Mouse (Mus musculus): ENCODE measurements around the gene Ranbp9. TPM values are rescaled to one million over a fixed set of nuclear protein-coding genes. Genes with fewer than 3 reads are reported as not detected.

Ranbp9 gene
- polyA plus RNA-seq, 1 experiment from 2014 or later, result 13.7 TPM

- peak within 1 kb of the TSS; percentile 72 for H3K4me2 ChIP-seq (ENCODE audit: low read length)
- H3K4me3 ChIP-seq (ENCODE audit: control insufficient read depth in 1 of 2, insufficient read depth in 1 of 2, low read depth in 1 of 2, low read length in 2 of 2), result peak within 1 kb of the TSS; percentile 59 to 75
- 14% methylated on average over 42 of the region's 42 CpGs for WGBS
- peaks cover 0 to 8% of the 10 kb centered on the region in 2 experiments; a peak in 2 of 4 replicates for H3K4me1 ChIP-seq (ENCODE audit: control insufficient read depth in 2 of 2, insufficient read depth in 2 of 2, low read length in 2 of 2)
- peak within 1 kb of the TSS; percentile 39 to 61 for H3K27ac ChIP-seq (replicated peaks in 1 of 2; ENCODE audit: control insufficient read depth in 1 of 2, insufficient read depth in 1 of 2, low read depth in 2 of 2, low read length in 2 of 2)
- ATAC-seq (ENCODE audit: insufficient number of reproducible peaks, insufficient read depth, low FRiP score, low read depth), result peak; percentile 92
- H3K9me3 ChIP-seq (ENCODE audit: control insufficient read depth, low read length), result no peaks in the 10 kb centered on the region
- peaks cover under 1% of the 10 kb centered on the region; the same call in 1 of the 2 replicates for H3K36me3 ChIP-seq (ENCODE audit: control insufficient read depth, insufficient read depth, low read length)
- no peaks in the 10 kb centered on the region for H3K27me3 ChIP-seq (ENCODE audit: control insufficient read depth, insufficient read depth, low read length)
- H3K9ac ChIP-seq (ENCODE audit: low read length), result peak within 1 kb of the TSS; percentile 74
Measured at GRCm38 (mm10) chr13:43364985-43365824, 115.9 kb downstream of the Ranbp9 start, which contains the start of gene Sirt5. Sirt5 (plus strand) TSS chr13:43365496.

DNA sequence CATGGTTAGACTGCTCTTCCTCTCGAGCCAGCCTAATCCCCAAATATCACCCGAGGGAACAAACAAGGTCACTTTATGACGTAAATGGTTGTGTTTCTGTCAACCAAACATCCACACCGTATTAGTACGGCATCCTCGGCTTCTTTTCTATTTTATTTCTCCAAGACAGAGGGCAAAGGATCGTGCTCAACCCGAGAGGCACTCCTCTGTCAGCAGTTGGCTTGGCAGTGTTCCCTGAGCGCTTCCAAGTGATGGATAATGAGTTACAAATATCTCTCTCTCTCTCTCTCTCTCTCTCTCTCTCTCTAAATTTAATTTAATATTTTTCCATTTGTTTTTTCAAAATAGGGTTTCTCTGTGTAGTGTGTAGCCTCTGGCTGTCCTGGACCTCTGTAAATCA is 118.7 kb downstream of the Ranbp9 start:
- Histone ChIP-seq H3K9me3 (ENCODE audit: control insufficient read depth, low read length) (no peaks in the 10 kb centered on the region), H3K4me2 (ENCODE audit: low read length) (no peak overlapping the region), H3K4me1 (ENCODE audit: control insufficient read depth in 2 of 2, insufficient read depth in 2 of 2, low read length in 2 of 2) (peaks cover 0 to 8% of the 10 kb centered on the region in 2 experiments; a peak in 2 of 4 replicates), H3K27ac (replicated peaks in 1 of 2; ENCODE audit: control insufficient read depth in 1 of 2, insufficient read depth in 1 of 2, low read depth in 2 of 2, low read length in 2 of 2) (no peak overlapping the region), H3K9ac (ENCODE audit: low read length) (no peak overlapping the region), H3K4me3 (ENCODE audit: control insufficient read depth in 1 of 2, insufficient read depth in 1 of 2, low read depth in 1 of 2, low read length in 2 of 2) (no peak overlapping the region), H3K36me3 (ENCODE audit: control insufficient read depth, insufficient read depth, low read length) (no peaks in the 10 kb centered on the region), H3K27me3 (ENCODE audit: control insufficient read depth, insufficient read depth, low read length) (no peaks in the 10 kb centered on the region)
- no peak for ATAC-seq (ENCODE audit: insufficient number of reproducible peaks, insufficient read depth, low FRiP score, low read depth)
- WGBS, result 75% methylated on average over 9 of the region's 9 CpGs

- 37% methylated on average over 6 of the region's 6 CpGs for WGBS
- H3K9ac ChIP-seq (ENCODE audit: low read length), result no peak overlapping the region
- H3K4me2 ChIP-seq (ENCODE audit: low read length), result no peak overlapping the region
- no peak overlapping the region for H3K27ac ChIP-seq (replicated peaks in 1 of 2; ENCODE audit: control insufficient read depth in 1 of 2, insufficient read depth in 1 of 2, low read depth in 2 of 2, low read length in 2 of 2)
- H3K4me3 ChIP-seq (ENCODE audit: control insufficient read depth in 1 of 2, insufficient read depth in 1 of 2, low read depth in 1 of 2, low read length in 2 of 2), result no peak overlapping the region
- ATAC-seq (ENCODE audit: insufficient number of reproducible peaks, insufficient read depth, low FRiP score, low read depth), result no peak
- H3K27me3 ChIP-seq (ENCODE audit: control insufficient read depth, insufficient read depth, low read length), result no peaks in the 10 kb centered on the region
- H3K4me1 ChIP-seq (ENCODE audit: control insufficient read depth in 2 of 2, insufficient read depth in 2 of 2, low read length in 2 of 2), result peaks cover under 1 to 5% of the 10 kb centered on the region in 2 experiments; a peak in 2 of 4 replicates
- no peaks in the 10 kb centered on the region for H3K9me3 ChIP-seq (ENCODE audit: control insufficient read depth, low read length)
- no peaks in the 10 kb centered on the region for H3K36me3 ChIP-seq (ENCODE audit: control insufficient read depth, insufficient read depth, low read length)
Measured at GRCm38 (mm10) chr13:43360534-43360933, 120.5 kb downstream of the Ranbp9 start.

DNA sequence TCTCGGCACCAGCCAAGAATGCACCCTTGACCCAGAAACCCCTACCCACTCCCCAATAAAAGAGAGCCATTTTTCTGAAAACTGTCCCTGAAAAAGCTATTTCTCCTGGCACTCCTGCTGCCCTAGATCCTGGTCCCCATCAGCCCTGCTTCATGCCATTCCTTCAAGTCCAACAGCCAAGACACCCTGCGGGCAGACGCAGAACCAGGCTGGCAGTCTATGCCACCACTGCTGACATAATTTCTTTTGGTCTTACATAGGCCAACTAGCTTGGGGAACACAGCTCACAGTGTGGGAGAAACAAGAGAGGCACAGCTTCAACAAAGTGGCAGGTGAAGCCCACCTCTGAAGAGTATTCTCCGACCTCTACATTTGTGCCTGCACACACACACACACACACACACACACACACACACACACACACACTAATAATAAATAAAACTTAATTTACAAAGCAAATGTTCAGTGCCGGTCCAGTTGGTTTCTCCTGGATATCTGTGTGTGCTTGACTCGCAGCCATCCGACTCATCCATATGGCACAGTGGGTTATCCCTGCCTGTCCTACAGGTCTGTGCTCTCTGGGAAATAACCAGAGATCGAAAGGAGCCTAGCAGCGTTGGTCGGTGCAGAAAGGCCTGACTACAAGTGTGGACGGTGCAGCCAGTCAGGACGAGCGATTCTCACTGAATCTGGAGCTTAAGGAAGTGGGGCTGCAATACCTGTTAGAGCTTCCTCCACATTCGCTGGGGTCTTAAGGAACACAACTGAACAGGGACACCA is 124.5 kb downstream of the Ranbp9 start:
- WGBS, result 84% methylated on average over 14 of the region's 14 CpGs
- Histone ChIP-seq H3K4me2 (ENCODE audit: low read length) (no peak overlapping the region), H3K27ac (replicated peaks in 1 of 2; ENCODE audit: control insufficient read depth in 1 of 2, insufficient read depth in 1 of 2, low read depth in 2 of 2, low read length in 2 of 2) (no peak overlapping the region), H3K9ac (ENCODE audit: low read length) (no peak overlapping the region), H3K4me1 (ENCODE audit: control insufficient read depth in 2 of 2, insufficient read depth in 2 of 2, low read length in 2 of 2) (peaks cover 2 to 16% of the 10 kb centered on the region in 2 experiments; a peak in 2 of 4 replicates), H3K9me3 (ENCODE audit: control insufficient read depth, low read length) (no peaks in the 10 kb centered on the region), H3K4me3 (ENCODE audit: control insufficient read depth in 1 of 2, insufficient read depth in 1 of 2, low read depth in 1 of 2, low read length in 2 of 2) (no peak overlapping the region), H3K36me3 (ENCODE audit: control insufficient read depth, insufficient read depth, low read length) (no peaks in the 10 kb centered on the region), H3K27me3 (ENCODE audit: control insufficient read depth, insufficient read depth, low read length) (no peaks in the 10 kb centered on the region)
- no peak for ATAC-seq (ENCODE audit: insufficient number of reproducible peaks, insufficient read depth, low FRiP score, low read depth)

GRCm38 (mm10) chr13:43354362-43354761 is 126.7 kb downstream of the Ranbp9 start:
- H3K4me2 ChIP-seq (ENCODE audit: low read length), result peak overlapping the region; percentile 43
- H3K36me3 ChIP-seq (ENCODE audit: control insufficient read depth, insufficient read depth, low read length), result no peaks in the 10 kb centered on the region
- no peak for ATAC-seq (ENCODE audit: insufficient number of reproducible peaks, insufficient read depth, low FRiP score, low read depth)
- H3K27me3 ChIP-seq (ENCODE audit: control insufficient read depth, insufficient read depth, low read length), result no peaks in the 10 kb centered on the region
- peaks cover 5 to 16% of the 10 kb centered on the region in 2 experiments; a peak in 2 of 4 replicates for H3K4me1 ChIP-seq (ENCODE audit: control insufficient read depth in 2 of 2, insufficient read depth in 2 of 2, low read length in 2 of 2)
- H3K9ac ChIP-seq (ENCODE audit: low read length), result no peak overlapping the region
- no peak overlapping the region for H3K4me3 ChIP-seq (ENCODE audit: control insufficient read depth in 1 of 2, insufficient read depth in 1 of 2, low read depth in 1 of 2, low read length in 2 of 2)
- no peak overlapping the region for H3K27ac ChIP-seq (replicated peaks in 1 of 2; ENCODE audit: control insufficient read depth in 1 of 2, insufficient read depth in 1 of 2, low read depth in 2 of 2, low read length in 2 of 2)
- 41% methylated on average over 12 of the region's 12 CpGs for WGBS
- no peaks in the 10 kb centered on the region for H3K9me3 ChIP-seq (ENCODE audit: control insufficient read depth, low read length)

GRCm38 (mm10) chr13:43353356-43353755 is 127.7 kb downstream of the Ranbp9 start:
- H3K27ac ChIP-seq (replicated peaks in 1 of 2; ENCODE audit: control insufficient read depth in 1 of 2, insufficient read depth in 1 of 2, low read depth in 2 of 2, low read length in 2 of 2), result no peak overlapping the region
- peaks cover 5 to 18% of the 10 kb centered on the region in 2 experiments; a peak in 3 of 4 replicates for H3K4me1 ChIP-seq (ENCODE audit: control insufficient read depth in 2 of 2, insufficient read depth in 2 of 2, low read length in 2 of 2)
- H3K9me3 ChIP-seq (ENCODE audit: control insufficient read depth, low read length), result no peaks in the 10 kb centered on the region
- WGBS, result 78% methylated on average over 4 of the region's 4 CpGs
- no peak overlapping the region for H3K9ac ChIP-seq (ENCODE audit: low read length)
- no peak overlapping the region for H3K4me2 ChIP-seq (ENCODE audit: low read length)
- no peaks in the 10 kb centered on the region for H3K36me3 ChIP-seq (ENCODE audit: control insufficient read depth, insufficient read depth, low read length)
- no peaks in the 10 kb centered on the region for H3K27me3 ChIP-seq (ENCODE audit: control insufficient read depth, insufficient read depth, low read length)
- H3K4me3 ChIP-seq (ENCODE audit: control insufficient read depth in 1 of 2, insufficient read depth in 1 of 2, low read depth in 1 of 2, low read length in 2 of 2), result no peak overlapping the region
- ATAC-seq (ENCODE audit: insufficient number of reproducible peaks, insufficient read depth, low FRiP score, low read depth), result no peak
